ENCODE assay signal across 9 mouse cellular contexts in the genomic region with DNA sequence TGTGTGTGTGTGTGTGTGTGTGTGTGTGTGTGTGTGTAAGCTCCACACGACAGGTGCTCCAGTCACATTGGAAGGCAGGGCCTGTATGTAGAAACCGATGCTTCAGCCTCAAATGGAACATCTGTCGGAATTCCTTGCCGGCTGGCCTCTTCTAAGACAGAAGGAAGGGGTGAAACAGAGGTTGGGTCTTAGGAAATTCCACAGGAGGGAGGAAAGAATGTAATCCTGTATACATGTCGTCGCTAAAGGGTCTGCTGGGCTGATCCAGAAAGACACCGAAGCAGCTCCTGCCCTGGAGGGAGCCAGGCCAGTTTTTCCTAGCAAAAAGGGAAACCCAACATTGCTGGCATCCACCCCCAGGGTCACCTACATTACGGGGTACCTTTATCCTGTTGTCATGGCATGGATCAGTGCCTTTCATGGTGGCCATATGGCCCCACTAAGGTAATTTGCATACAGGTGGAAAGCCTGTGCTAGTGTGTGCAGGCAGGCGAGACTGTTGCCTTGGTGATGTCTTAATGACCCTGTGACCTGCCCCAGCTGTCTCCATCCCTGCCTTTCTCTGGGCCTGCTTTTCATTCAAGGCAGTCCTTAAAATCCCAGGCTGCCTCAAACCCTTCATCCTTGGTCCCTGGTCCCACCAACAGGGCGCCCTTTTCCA. TPM values are rescaled to one million over a fixed set of nuclear protein-coding genes. Genes with fewer than 3 reads are reported as not detected.
A peak's percentile ranks its signal among the peaks of the same experiment; 100 is the strongest.
DNase-seq lines count a peak whose midpoint lies in the region; ATAC-seq and TF ChIP-seq lines count a peak whose summit lies in the region.
"Had no signal": no experiment of that assay in that cellular context is flagged by ENCODE, and none has a peak within 500 bp of the region (broad histone marks: within the 10 kb centered on the region; RNA-seq: fewer than 3 reads in every experiment).

No protein-coding gene starts in this region.

- ATAC-seq in lung, embryonic 14.5 days (ENCODE audit: insufficient read depth), result no peak
- ATAC-seq in limb, embryonic 12.5 days (ENCODE audit: insufficient number of reproducible peaks, insufficient read depth, low FRiP score, low TSS enrichment, low read depth), result no peak; the same call in 1 of the 2 replicates
- ATAC-seq in neural tube, embryonic 15.5 days (ENCODE audit: low FRiP score), result no peak

- no peak for TF ChIP-seq POLR2A in lung, adult 2 months (IDR thresholded peaks at IDR 0.05; ENCODE audit: borderline replicate concordance, extremely low read depth, low read depth, low read length)

- H3K9ac ChIP-seq in lung, embryonic 14.5 days, result no peak overlapping the region
- no peak overlapping the region for H3K9ac ChIP-seq in limb, embryonic 12.5 days (replicated peaks)
- peak overlapping the region; percentile 4; the same call in 1 of the 2 replicates for H3K9ac ChIP-seq in neural tube, embryonic 15.5 days (replicated peaks)

- TF ChIP-seq CTCF in lung, embryonic 14.5 days (IDR thresholded peaks at IDR 0.05; ENCODE audit: low read depth), result no peak
- no peak for TF ChIP-seq CTCF in lung, adult 2 months (IDR thresholded peaks at IDR 0.05; ENCODE audit: insufficient read depth, low read length)

- peak; percentile 32 for DNase-seq in lung, embryonic 14.5 days
- DNase-seq in lung, adult 2 months, result no peak
- peak; percentile 86 for DNase-seq in hindbrain, embryonic 10.5 days (ENCODE audit: low spot score)
- DNase-seq in cerebellum, adult 9-11 months, result no peak
- DNase-seq in cerebellum, adult 11-12 months, result no peak
- no peak for DNase-seq in gastrocnemius, postnatal 4 days (ENCODE audit: low spot score in 2 of 2)

- no peak overlapping the region for H3K4me3 ChIP-seq in lung, embryonic 14.5 days (ENCODE audit: low read depth, low read length)
- H3K4me3 ChIP-seq in lung, adult 2 months (replicated peaks; ENCODE audit: extremely low read depth, low read depth, low read length), result no peak overlapping the region
- H3K4me3 ChIP-seq in hindbrain, embryonic 10.5 days, result peak overlapping the region; percentile 38
- no peak overlapping the region for H3K4me3 ChIP-seq in limb, embryonic 12.5 days (replicated peaks)
- no peak overlapping the region for H3K4me3 ChIP-seq in neural tube, embryonic 15.5 days (replicated peaks)

- no peak overlapping the region for H3K4me2 ChIP-seq in lung, embryonic 14.5 days
- H3K4me2 ChIP-seq in limb, embryonic 12.5 days, result peak overlapping the region; percentile 19; the same call in 1 of the 2 replicates
- no peak overlapping the region for H3K4me2 ChIP-seq in neural tube, embryonic 15.5 days

- H3K36me3 ChIP-seq in lung, embryonic 14.5 days (ENCODE audit: insufficient read depth), result peaks cover 50% of the 10 kb centered on the region
- H3K36me3 ChIP-seq in hindbrain, embryonic 10.5 days, result peaks cover 58% of the 10 kb centered on the region
- peaks cover 54% of the 10 kb centered on the region for H3K36me3 ChIP-seq in limb, embryonic 12.5 days
- peaks cover 26% of the 10 kb centered on the region for H3K36me3 ChIP-seq in neural tube, embryonic 15.5 days

- H3K27me3 ChIP-seq in lung, embryonic 14.5 days (ENCODE audit: insufficient read depth, low read length), result no peaks in the 10 kb centered on the region
- H3K27me3 ChIP-seq in hindbrain, embryonic 10.5 days (ENCODE audit: insufficient read depth, poor library complexity, severe bottlenecking), result peaks cover 4% of the 10 kb centered on the region; the same call in 1 of the 2 replicates
- H3K27me3 ChIP-seq in limb, embryonic 12.5 days, result no peaks in the 10 kb centered on the region
- H3K27me3 ChIP-seq in neural tube, embryonic 15.5 days (replicated peaks), result no peaks in the 10 kb centered on the region

- H3K27ac ChIP-seq in lung, embryonic 14.5 days (ENCODE audit: low read depth), result no peak overlapping the region
- peak overlapping the region; percentile 87 for H3K27ac ChIP-seq in hindbrain, embryonic 10.5 days
- 0 out of 2 replicates have a peak overlapping the region, but pooled peaks have one; percentile 17 for H3K27ac ChIP-seq in limb, embryonic 12.5 days
- H3K27ac ChIP-seq in neural tube, embryonic 15.5 days (replicated peaks), result peak overlapping the region; percentile 43

- no peaks in the 10 kb centered on the region for H3K9me3 ChIP-seq in lung, embryonic 14.5 days (ENCODE audit: low read depth, low read length)
- no peaks in the 10 kb centered on the region for H3K9me3 ChIP-seq in hindbrain, embryonic 10.5 days
- H3K9me3 ChIP-seq in limb, embryonic 12.5 days, result no peaks in the 10 kb centered on the region
- H3K9me3 ChIP-seq in neural tube, embryonic 15.5 days (replicated peaks), result no peaks in the 10 kb centered on the region
- H3K9me3 ChIP-seq: G1E had no signal

- WGBS in lung, embryonic 14.5 days, result 32% methylated on average over 10 of the region's 10 CpGs
- WGBS in lung, adult 2 months, result 65% methylated on average over 10 of the region's 10 CpGs
- 22% methylated on average over 10 of the region's 10 CpGs for WGBS in hindbrain, embryonic 10.5 days
- 32% methylated on average over 10 of the region's 10 CpGs for WGBS in limb, embryonic 12.5 days
- WGBS in neural tube, embryonic 15.5 days, result 13% methylated on average over 10 of the region's 10 CpGs

- H3K4me1 ChIP-seq in lung, embryonic 14.5 days (ENCODE audit: insufficient read depth), result peaks cover 8% of the 10 kb centered on the region; the same call in 1 of the 2 replicates
- H3K4me1 ChIP-seq in lung, adult 2 months (ENCODE audit: control insufficient read depth, insufficient read depth, low read length), result peaks cover 21% of the 10 kb centered on the region
- peaks cover 70% of the 10 kb centered on the region for H3K4me1 ChIP-seq in hindbrain, embryonic 10.5 days (replicated peaks)
- H3K4me1 ChIP-seq in limb, embryonic 12.5 days (replicated peaks), result peaks cover 41% of the 10 kb centered on the region
- peaks cover 41% of the 10 kb centered on the region for H3K4me1 ChIP-seq in neural tube, embryonic 15.5 days

RNA-seq across cellular contexts. Expression of gene Spef1, which starts 3.4 kb away (rescaled TPM):
- polyA plus RNA-seq in lung, embryonic 14.5 days (2014; fragmentation: Nextera tagmentation; extraction: Ambion mirVana), result 4.4 and 5.7 TPM in 2 replicates
- polyA plus RNA-seq in lung, adult 2 months (2012; rRNA removed), result 16.6 and 19.2 TPM in 2 replicates
- 5.2 and 5.4 TPM in 2 replicates for polyA plus RNA-seq in hindbrain, embryonic 10.5 days (2016; fragmentation: Nextera tagmentation; extraction: Ambion mirVana)
- 4.5 and 5.5 TPM in 2 replicates for polyA plus RNA-seq in limb, embryonic 12.5 days (2016; fragmentation: Nextera tagmentation; extraction: Ambion mirVana)
- polyA plus RNA-seq in neural tube, embryonic 15.5 days (2015; fragmentation: Nextera tagmentation; extraction: Ambion mirVana), result 7.6 and 8.0 TPM in 2 replicates
- total RNA-seq in gastrocnemius, postnatal 4 days (2021), result 1 to 10 TPM; 5.8 to 6.6 TPM

RNA-seq across cellular contexts. Expression of gene Cdc25b, which starts 3.7 kb away (rescaled TPM):
- 54.6 and 59.6 TPM in 2 replicates for polyA plus RNA-seq in lung, embryonic 14.5 days (2014; fragmentation: Nextera tagmentation; extraction: Ambion mirVana)
- 34.5 and 39.1 TPM in 2 replicates for polyA plus RNA-seq in lung, adult 2 months (2012; rRNA removed)
- polyA plus RNA-seq in hindbrain, embryonic 10.5 days (2016; fragmentation: Nextera tagmentation; extraction: Ambion mirVana), result 99.7 and 116 TPM in 2 replicates
- polyA plus RNA-seq in limb, embryonic 12.5 days (2016; fragmentation: Nextera tagmentation; extraction: Ambion mirVana), result 55.4 and 55.5 TPM in 2 replicates
- polyA plus RNA-seq in neural tube, embryonic 15.5 days (2015; fragmentation: Nextera tagmentation; extraction: Ambion mirVana), result 21.0 and 31.3 TPM in 2 replicates
- 10 to 100 TPM; 18.0 to 22.4 TPM for total RNA-seq in gastrocnemius, postnatal 4 days (2021)

RNA-seq across cellular contexts. Expression of gene Cenpb, which starts 10.6 kb away (rescaled TPM):
- polyA plus RNA-seq in lung, embryonic 14.5 days (2014; fragmentation: Nextera tagmentation; extraction: Ambion mirVana), result 9.3 and 9.7 TPM in 2 replicates
- 131 and 138 TPM in 2 replicates for polyA plus RNA-seq in lung, adult 2 months (2012; rRNA removed)
- 9.7 and 12.8 TPM in 2 replicates for polyA plus RNA-seq in hindbrain, embryonic 10.5 days (2016; fragmentation: Nextera tagmentation; extraction: Ambion mirVana)
- 11.8 and 14.9 TPM in 2 replicates for polyA plus RNA-seq in limb, embryonic 12.5 days (2016; fragmentation: Nextera tagmentation; extraction: Ambion mirVana)
- 11.5 and 12.6 TPM in 2 replicates for polyA plus RNA-seq in neural tube, embryonic 15.5 days (2015; fragmentation: Nextera tagmentation; extraction: Ambion mirVana)
- total RNA-seq in gastrocnemius, postnatal 4 days (2021), result 10 to 100 TPM; 63.8 to 70.1 TPM

RNA-seq across cellular contexts. Expression of gene Ap5s1, which starts 16.4 kb away (rescaled TPM):
- polyA plus RNA-seq in lung, embryonic 14.5 days (2014; fragmentation: Nextera tagmentation; extraction: Ambion mirVana), result 24.5 and 25.5 TPM in 2 replicates
- 44.5 and 46.4 TPM in 2 replicates for polyA plus RNA-seq in lung, adult 2 months (2012; rRNA removed)
- polyA plus RNA-seq in hindbrain, embryonic 10.5 days (2016; fragmentation: Nextera tagmentation; extraction: Ambion mirVana), result 27.2 and 32.7 TPM in 2 replicates
- 23.3 and 26.7 TPM in 2 replicates for polyA plus RNA-seq in limb, embryonic 12.5 days (2016; fragmentation: Nextera tagmentation; extraction: Ambion mirVana)
- polyA plus RNA-seq in neural tube, embryonic 15.5 days (2015; fragmentation: Nextera tagmentation; extraction: Ambion mirVana), result 33.6 and 35.2 TPM in 2 replicates
- total RNA-seq in gastrocnemius, postnatal 4 days (2021), result 10 to 100 TPM; 17.4 to 21.7 TPM

RNA-seq across cellular contexts. Expression of gene 1700037H04Rik, which starts 30.6 kb away (rescaled TPM):
- 70.6 and 76.1 TPM in 2 replicates for polyA plus RNA-seq in lung, embryonic 14.5 days (2014; fragmentation: Nextera tagmentation; extraction: Ambion mirVana)
- 67.6 and 76.4 TPM in 2 replicates for polyA plus RNA-seq in lung, adult 2 months (2012; rRNA removed)
- 138 and 142 TPM in 2 replicates for polyA plus RNA-seq in hindbrain, embryonic 10.5 days (2016; fragmentation: Nextera tagmentation; extraction: Ambion mirVana)
- 58.2 and 62.2 TPM in 2 replicates for polyA plus RNA-seq in limb, embryonic 12.5 days (2016; fragmentation: Nextera tagmentation; extraction: Ambion mirVana)
- polyA plus RNA-seq in neural tube, embryonic 15.5 days (2015; fragmentation: Nextera tagmentation; extraction: Ambion mirVana), result 79.1 and 83.2 TPM in 2 replicates
- total RNA-seq in gastrocnemius, postnatal 4 days (2021), result 10 to 100 TPM; 11.7 to 14.5 TPM

Comparison
In these comparisons a context has a peak if more than half of its experiments do, and no peak if none do; other contexts are left out.
1. DNase-seq: peak in lung, embryonic 14.5 days (single experiment) and hindbrain, embryonic 10.5 days (single experiment); none in lung, adult 2 months (single experiment), cerebellum, adult 9-11 months (single experiment), cerebellum, adult 11-12 months (single experiment) and gastrocnemius, postnatal 4 days (0 of 2).